Mouse (Mus musculus): ENCODE measurements at regions not wholly inside any gene's neighbourhood (a gene's known extent, or its start where the extent isn't known, plus 50 kb on each side); places are given as distances from the start of the nearest gene placed in this dataset.
A peak's percentile ranks its signal among the peaks of the same experiment; 100 is the strongest.

GRCm38 (mm10) chr7:123849220-123849619 is 133.4 kb upstream of the Hs3st4 start:
- Histone ChIP-seq H3K27me3 (ENCODE audit: control insufficient read depth, insufficient read depth, low read length) (no peaks in the 10 kb centered on the region), H3K4me2 (replicated peaks; ENCODE audit: low read depth) (no peak overlapping the region), H3K36me3 (ENCODE audit: control insufficient read depth, insufficient read depth, low read length) (no peaks in the 10 kb centered on the region), H3K4me3 (ENCODE audit: low read depth, low read length) (no peak overlapping the region), H3K9ac (ENCODE audit: low read length) (no peak overlapping the region), H3K27ac (replicated peaks) (no peak overlapping the region), H3K4me1 (replicated peaks; ENCODE audit: control insufficient read depth, insufficient read depth) (no peaks in the 10 kb centered on the region), H3K9me3 (ENCODE audit: control insufficient read depth, low read length) (no peaks in the 10 kb centered on the region)
- no peak for TF ChIP-seq EP300 (optimal IDR thresholded peaks at IDR 0.05)
- no peak for TF ChIP-seq CTCF (IDR thresholded peaks at IDR 0.05; ENCODE audit: low read depth)
- 64% methylated on average over 3 of the region's 3 CpGs for WGBS
- no peak for DNase-seq (ENCODE audit: low spot score)
- no peak for ATAC-seq (ENCODE audit: low FRiP score, low TSS enrichment)

- WGBS, result 73% methylated on average over 10 of the region's 10 CpGs
- Histone ChIP-seq H3K9ac (ENCODE audit: low read length) (no peak overlapping the region), H3K36me3 (ENCODE audit: control insufficient read depth, insufficient read depth, low read length) (no peaks in the 10 kb centered on the region), H3K27me3 (ENCODE audit: control insufficient read depth, insufficient read depth, low read length) (no peaks in the 10 kb centered on the region), H3K4me1 (replicated peaks; ENCODE audit: control insufficient read depth, insufficient read depth) (no peaks in the 10 kb centered on the region), H3K9me3 (ENCODE audit: control insufficient read depth, low read length) (no peaks in the 10 kb centered on the region), H3K4me3 (ENCODE audit: low read depth, low read length) (no peak overlapping the region), H3K4me2 (replicated peaks; ENCODE audit: low read depth) (no peak overlapping the region), H3K27ac (replicated peaks) (no peak overlapping the region)
- DNase-seq (ENCODE audit: low spot score) (no peak), ATAC-seq (ENCODE audit: low FRiP score, low TSS enrichment) (no peak)
- TF ChIP-seq EP300 (optimal IDR thresholded peaks at IDR 0.05), result no peak
- TF ChIP-seq CTCF (IDR thresholded peaks at IDR 0.05; ENCODE audit: low read depth), result peak; percentile 46
Observed at GRCm38 (mm10) chr7:123850272-123851197, 132.1 kb upstream of the Hs3st4 start.

- no peaks in the 10 kb centered on the region for H3K36me3 ChIP-seq (ENCODE audit: control insufficient read depth, insufficient read depth, low read length)
- no peaks in the 10 kb centered on the region for H3K27me3 ChIP-seq (ENCODE audit: control insufficient read depth, insufficient read depth, low read length)
- no peak overlapping the region for H3K9ac ChIP-seq (ENCODE audit: low read length)
- H3K27ac ChIP-seq (replicated peaks), result no peak overlapping the region
- TF ChIP-seq CTCF (IDR thresholded peaks at IDR 0.05; ENCODE audit: low read depth), result no peak
- TF ChIP-seq EP300 (optimal IDR thresholded peaks at IDR 0.05), result no peak
- DNase-seq (ENCODE audit: low spot score), result no peak
- H3K4me3 ChIP-seq (ENCODE audit: low read depth, low read length), result no peak overlapping the region
- WGBS, result 67% methylated on average over 6 of the region's 6 CpGs
- no peaks in the 10 kb centered on the region for H3K9me3 ChIP-seq (ENCODE audit: control insufficient read depth, low read length)
- no peak overlapping the region for H3K4me2 ChIP-seq (replicated peaks; ENCODE audit: low read depth)
- ATAC-seq (ENCODE audit: low FRiP score, low TSS enrichment), result no peak
- H3K4me1 ChIP-seq (replicated peaks; ENCODE audit: control insufficient read depth, insufficient read depth), result no peaks in the 10 kb centered on the region
Observed at GRCm38 (mm10) chr7:123857539-123857938, 125.1 kb upstream of the Hs3st4 start.

DNA sequence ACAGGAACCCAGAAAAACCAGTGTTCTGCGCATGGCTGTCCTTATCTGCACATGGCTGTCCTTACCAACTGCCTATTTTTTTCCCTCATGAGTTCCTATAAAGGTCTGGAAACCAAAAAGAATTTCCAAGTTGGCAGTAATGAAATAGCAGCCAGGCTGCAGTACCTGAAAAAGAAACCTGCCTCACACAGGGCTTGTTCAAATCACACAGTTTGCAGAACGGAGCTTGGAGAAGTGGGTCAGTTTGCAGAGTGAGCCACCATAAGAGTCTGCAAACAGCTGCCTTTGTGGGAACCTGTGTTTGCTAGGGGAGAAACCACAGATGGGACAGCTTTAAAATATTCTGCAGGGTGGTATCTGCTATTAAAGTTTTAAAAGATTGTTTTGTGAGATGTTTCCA is 121.0 kb upstream of the Hs3st4 start:
- Histone ChIP-seq H3K4me2 (replicated peaks; ENCODE audit: low read depth) (no peak overlapping the region), H3K27ac (replicated peaks) (no peak overlapping the region), H3K27me3 (ENCODE audit: control insufficient read depth, insufficient read depth, low read length) (no peaks in the 10 kb centered on the region), H3K4me3 (ENCODE audit: low read depth, low read length) (no peak overlapping the region), H3K36me3 (ENCODE audit: control insufficient read depth, insufficient read depth, low read length) (no peaks in the 10 kb centered on the region), H3K4me1 (replicated peaks; ENCODE audit: control insufficient read depth, insufficient read depth) (no peaks in the 10 kb centered on the region), H3K9ac (ENCODE audit: low read length) (no peak overlapping the region), H3K9me3 (ENCODE audit: control insufficient read depth, low read length) (no peaks in the 10 kb centered on the region)
- WGBS, result 66% methylated on average over 2 of the region's 2 CpGs
- TF ChIP-seq EP300 (optimal IDR thresholded peaks at IDR 0.05), result no peak
- TF ChIP-seq CTCF (IDR thresholded peaks at IDR 0.05; ENCODE audit: low read depth), result no peak
- no peak for DNase-seq (ENCODE audit: low spot score)
- no peak for ATAC-seq (ENCODE audit: low FRiP score, low TSS enrichment)

- no peak for ATAC-seq (ENCODE audit: low FRiP score, low TSS enrichment)
Observed at GRCm38 (mm10) chr7:123896759-123897444, 85.8 kb upstream of the Hs3st4 start.

More at GRCm38 (mm10) chr7:123896759-123897444, 85.8 kb upstream of the Hs3st4 start:
- Histone ChIP-seq H3K4me1 (replicated peaks; ENCODE audit: control insufficient read depth, insufficient read depth) (no peaks in the 10 kb centered on the region), H3K9ac (ENCODE audit: low read length) (no peak overlapping the region), H3K4me3 (ENCODE audit: low read depth, low read length) (no peak overlapping the region), H3K27me3 (ENCODE audit: control insufficient read depth, insufficient read depth, low read length) (no peaks in the 10 kb centered on the region), H3K27ac (replicated peaks) (no peak overlapping the region), H3K36me3 (ENCODE audit: control insufficient read depth, insufficient read depth, low read length) (no peaks in the 10 kb centered on the region), H3K9me3 (ENCODE audit: control insufficient read depth, low read length) (no peaks in the 10 kb centered on the region), H3K4me2 (replicated peaks; ENCODE audit: low read depth) (no peak overlapping the region)
- DNase-seq (ENCODE audit: low spot score), result no peak
- 82% methylated on average over 4 of the region's 4 CpGs for whole genome bisulfite sequencing
- TF ChIP-seq CTCF (IDR thresholded peaks at IDR 0.05; ENCODE audit: low read depth) (no peak), EP300 (optimal IDR thresholded peaks at IDR 0.05) (no peak)

Data from stomach, postnatal 0 days (tissue).